Mouse (Mus musculus) forebrain, embryonic 12.5 days (tissue): ENCODE measurements at regions not wholly inside any gene's neighbourhood (a gene's known extent, or its start where the extent isn't known, plus 50 kb on each side); places are given as distances from the start of the nearest gene placed in this dataset.
A peak's percentile ranks its signal among the peaks of the same experiment; 100 is the strongest.

Experiments used
- ATAC-seq: fragments of 200-750 bp; cut with Nextera tagmentation; 2 replicates; pipeline ENCODE4 v1.8.0; 2017; ENCODE audit warnings: moderate TSS enrichment; ENCODE audit not compliant: low FRiP score
- H3K27ac ChIP-seq: fragments of 300-500 bp; sonication (generic); 2 replicates; pipeline ENCODE4 v1.5.1; 2016; ENCODE audit warnings: mild to moderate bottlenecking
- H3K27me3 ChIP-seq: fragments of 300-500 bp; sonication (generic); 2 replicates; pipeline ENCODE4 v1.6.1; 2016; ENCODE audit warnings: mild to moderate bottlenecking
- H3K36me3 ChIP-seq: fragments of 300-500 bp; sonication (generic); replicated peaks from 2 replicates; pipeline ENCODE4 v1.6.1; 2016; ENCODE audit warnings: mild to moderate bottlenecking
- H3K4me1 ChIP-seq: fragments of 300-500 bp; sonication (generic); 2 replicates; pipeline ENCODE4 v1.6.1; 2016
- H3K4me2 ChIP-seq: fragments of 300-500 bp; sonication (generic); 2 replicates; pipeline ENCODE4 v1.6.1; 2016; ENCODE audit warnings: mild to moderate bottlenecking, moderate library complexity
- H3K4me3 ChIP-seq: fragments of 300-500 bp; sonication (generic); replicated peaks from 2 replicates; pipeline ENCODE4 v1.5.1; 2016; ENCODE audit warnings: mild to moderate bottlenecking
- H3K9ac ChIP-seq: fragments of 300-500 bp; sonication (generic); 2 replicates; pipeline ENCODE4 v1.6.1; 2016; ENCODE audit warnings: mild to moderate bottlenecking
- H3K9me3 ChIP-seq: fragments of 300-500 bp; sonication (generic); 2 replicates; pipeline ENCODE4 v1.6.1; 2016
- WGBS: fragments of 180-500 bp; shearing (Covaris S2); methylation state at CpG from one replicate; pipeline ENCODE4 v1.1.7; 2016; 5-methylcytosine and 5-hydroxymethylcytosine counted together

DNA sequence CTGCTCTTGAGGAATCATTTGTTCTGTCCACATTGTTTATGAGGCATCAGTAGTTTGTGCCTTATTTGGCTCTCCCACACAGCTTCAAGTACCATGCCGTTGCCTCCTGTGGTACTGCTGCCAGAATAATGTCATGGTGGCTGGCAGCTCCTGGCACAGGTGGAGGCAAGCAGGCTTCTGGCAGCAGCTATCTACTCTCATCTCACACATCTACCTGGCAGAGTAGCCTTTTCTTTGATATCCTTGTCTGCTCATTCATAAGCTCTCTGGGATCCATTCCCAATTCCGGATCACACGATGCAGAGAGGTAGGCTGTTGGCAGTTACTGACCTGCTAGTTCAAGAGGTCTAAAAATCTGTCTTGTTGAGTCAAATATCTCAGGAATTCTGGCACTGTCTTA is 373.6 kb upstream of the Depdc1a start:
- WGBS = 96% methylated on average over 3 of the region's 3 CpGs
- no peak overlapping the region for H3K4me3 ChIP-seq
- no peak overlapping the region for H3K4me2 ChIP-seq
- H3K4me1 ChIP-seq = no peaks in the 10 kb centered on the region
- H3K27me3 ChIP-seq = no peaks in the 10 kb centered on the region
- no peak overlapping the region for H3K27ac ChIP-seq
- ATAC-seq = no peak
- no peak overlapping the region for H3K9ac ChIP-seq
- H3K36me3 ChIP-seq = no peaks in the 10 kb centered on the region
- no peaks in the 10 kb centered on the region for H3K9me3 ChIP-seq

DNA sequence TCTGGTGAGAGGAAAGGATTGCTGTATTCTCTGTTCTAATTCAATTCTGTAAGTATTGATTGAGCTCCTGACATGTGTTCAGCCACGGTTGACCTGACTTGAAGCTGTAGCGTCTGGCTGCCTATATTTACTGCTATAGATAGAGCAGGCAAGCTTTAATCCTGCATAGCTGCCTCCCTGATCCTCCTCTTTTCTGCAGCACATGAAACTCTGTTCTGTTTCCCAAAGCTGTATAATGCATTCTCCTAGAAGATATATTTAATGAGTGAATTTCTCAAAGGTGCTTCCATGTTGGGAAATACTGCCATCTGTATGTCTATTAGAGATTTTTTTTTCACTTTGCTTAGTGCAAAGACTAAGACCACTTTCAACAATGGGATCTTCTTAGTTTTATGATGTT is 351.4 kb upstream of the Depdc1a start:
- H3K4me2 ChIP-seq = no peak overlapping the region
- H3K27ac ChIP-seq = no peak overlapping the region
- H3K4me1 ChIP-seq = no peaks in the 10 kb centered on the region
- no peak overlapping the region for H3K4me3 ChIP-seq
- no peaks in the 10 kb centered on the region for H3K27me3 ChIP-seq
- 46% methylated on average over 2 of the region's 2 CpGs for WGBS
- no peak overlapping the region for H3K9ac ChIP-seq
- no peaks in the 10 kb centered on the region for H3K9me3 ChIP-seq
- H3K36me3 ChIP-seq = no peaks in the 10 kb centered on the region
- ATAC-seq = peak; percentile 53; the same call in 1 of the 2 replicates

- Histone ChIP-seq H3K9me3 (no peaks in the 10 kb centered on the region), H3K4me1 (no peaks in the 10 kb centered on the region), H3K27ac (no peak overlapping the region), H3K4me2 (no peak overlapping the region), H3K27me3 (no peaks in the 10 kb centered on the region), H3K4me3 (no peak overlapping the region), H3K9ac (no peak overlapping the region), H3K36me3 (no peaks in the 10 kb centered on the region)
- no peak for ATAC-seq
Measured at GRCm38 (mm10) chr3:159181504-159181903, 313.7 kb upstream of the Depdc1a start.

- no peaks in the 10 kb centered on the region for H3K36me3 ChIP-seq
Measured at GRCm38 (mm10) chr3:159193189-159193588, 302.0 kb upstream of the Depdc1a start.

More at GRCm38 (mm10) chr3:159193189-159193588, 302.0 kb upstream of the Depdc1a start:
- no peaks in the 10 kb centered on the region for H3K9me3 ChIP-seq
- H3K9ac ChIP-seq = no peak overlapping the region
- H3K4me1 ChIP-seq = no peaks in the 10 kb centered on the region
- no peak overlapping the region for H3K4me3 ChIP-seq
- no peak for ATAC-seq
- no peaks in the 10 kb centered on the region for H3K27me3 ChIP-seq
- H3K4me2 ChIP-seq = no peak overlapping the region
- H3K27ac ChIP-seq = no peak overlapping the region
